Mouse (Mus musculus) retina, postnatal 1 day (tissue): ENCODE data around the gene Dennd4a.
"Not testable (repeated sequence)": the region's sequence is repeated elsewhere in the genome, so short reads cannot be mapped to it uniquely, and the experiment has no call there.

Experiments used
- DNase-seq: peaks from one replicate; pipeline ENCODE4 v3.0.0-alpha.2; 2012

The Dennd4a gene

GRCm38 (mm10) chr9:64812475-64812860 lies 1.3 kb downstream of the Dennd4a start:
- DNase-seq: no peak

GRCm38 (mm10) chr9:64814273-64814672 lies 3.1 kb downstream of the Dennd4a start:
- DNase-seq: peak; percentile 26

- not testable (repeated sequence) for DNase-seq
These were observed 8.5 kb downstream of the Dennd4a start for GRCm38 (mm10) chr9:64819686-64820085.

- peak; percentile 45 for DNase-seq
These were observed 9.1 kb downstream of the Dennd4a start for GRCm38 (mm10) chr9:64820086-64820795.

GRCm38 (mm10) chr9:64822235-64822634 lies 11.1 kb downstream of the Dennd4a start:
- DNase-seq: no peak

GRCm38 (mm10) chr9:64824389-64825008 lies 13.4 kb downstream of the Dennd4a start:
- no peak for DNase-seq

GRCm38 (mm10) chr9:64830092-64830618 lies 19.0 kb downstream of the Dennd4a start:
- no peak for DNase-seq

GRCm38 (mm10) chr9:64830641-64831040 lies 19.5 kb downstream of the Dennd4a start:
- DNase-seq: no peak

- DNase-seq: no peak
These were observed 20.6 kb downstream of the Dennd4a start for GRCm38 (mm10) chr9:64831760-64832159.

- DNase-seq: no peak
These were observed 23.3 kb downstream of the Dennd4a start for GRCm38 (mm10) chr9:64834418-64834817.

GRCm38 (mm10) chr9:64845355-64845754 lies 34.2 kb downstream of the Dennd4a start:
- no peak for DNase-seq

GRCm38 (mm10) chr9:64849548-64849947 lies 38.4 kb downstream of the Dennd4a start:
- no peak for DNase-seq

- DNase-seq: no peak
These were observed 48.9 kb downstream of the Dennd4a start for GRCm38 (mm10) chr9:64860083-64860482.

GRCm38 (mm10) chr9:64862687-64863086 lies 51.5 kb downstream of the Dennd4a start:
- peak; percentile 27 for DNase-seq

GRCm38 (mm10) chr9:64886008-64886407 lies 74.9 kb downstream of the Dennd4a start:
- DNase-seq: no peak

- DNase-seq: no peak
These were observed 85.5 kb downstream of the Dennd4a start for GRCm38 (mm10) chr9:64896605-64897004.

GRCm38 (mm10) chr9:64902866-64903265 lies 91.7 kb downstream of the Dennd4a start:
- DNase-seq: no peak

- peak; percentile 84 for DNase-seq
These were observed 92.2 kb downstream of the Dennd4a start for GRCm38 (mm10) chr9:64903386-64903785.

GRCm38 (mm10) chr9:64904917-64905640 lies 93.9 kb downstream of the Dennd4a start:
- no peak for DNase-seq

- no peak for DNase-seq
These were observed 96.3 kb downstream of the Dennd4a start for GRCm38 (mm10) chr9:64907441-64907840.

- no peak for DNase-seq
These were observed 102.3 kb downstream of the Dennd4a start for GRCm38 (mm10) chr9:64913406-64913805.

GRCm38 (mm10) chr9:64913973-64914372 lies 102.8 kb downstream of the Dennd4a start:
- DNase-seq: no peak

- DNase-seq: no peak
These were observed 103.5 kb downstream of the Dennd4a start for GRCm38 (mm10) chr9:64914629-64915028.

GRCm38 (mm10) chr9:64918560-64918959 lies 107.4 kb downstream of the Dennd4a start:
- DNase-seq: no peak
